Mouse (Mus musculus) skeletal muscle tissue, postnatal 0 days (tissue): ENCODE measurements around the gene Hdac2. TPM values are rescaled to one million over a fixed set of nuclear protein-coding genes. Genes with fewer than 3 reads are reported as not detected.

Experiments used
- polyA plus RNA-seq: library from polyadenylated mRNA; unstranded; fragments of >200 nt; fragmentation: Nextera tagmentation; extraction: Ambion mirVana; gene quantifications from 2 replicates; pipeline ENCODE4 v1.2.1, GENCODE M21; 2015

The Hdac2 gene
- polyA plus RNA-seq, result 101 and 103 TPM in 2 replicates

DNA sequence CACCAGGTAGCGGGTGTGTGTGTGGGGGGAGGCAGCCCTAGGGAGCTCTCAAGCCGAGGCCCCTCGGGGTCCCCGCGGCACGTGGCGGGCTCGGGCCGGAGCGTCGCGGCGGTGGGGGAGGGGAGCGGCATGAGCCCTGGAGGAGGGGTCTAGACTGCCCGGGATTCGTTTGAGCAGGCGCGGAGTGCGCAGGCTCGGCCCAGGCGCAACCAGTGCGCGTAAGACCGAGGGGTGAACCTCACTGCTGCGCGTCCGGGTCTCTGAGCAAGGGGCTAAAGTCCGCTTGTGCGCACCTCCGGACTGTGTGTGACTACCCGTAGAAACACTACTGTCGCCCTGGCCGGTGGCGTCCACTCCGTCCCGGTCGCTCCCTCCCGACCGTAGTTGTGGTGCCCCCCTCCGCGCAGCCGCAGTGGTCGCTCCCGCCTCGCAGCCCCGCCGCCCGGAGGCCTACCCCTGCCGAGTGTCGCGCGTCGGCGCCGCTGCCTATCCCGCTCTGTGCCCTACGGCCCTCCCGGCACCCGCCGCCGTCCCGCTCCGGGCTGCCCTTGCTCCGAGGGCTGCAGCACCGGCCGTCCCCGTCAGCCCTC lies at the start of gene Hdac2:
Gene Hdac2, plus strand, starts transcription at position 459 of the 590 bp plus-strand sequence.

Other genes starting within 250 kb of the Hdac2 start
- gene Marcks, start 164.4 kb downstream of the Hdac2 start, polyA plus RNA-seq, result 72.7 and 82.1 TPM in 2 replicates